Mouse (Mus musculus) kidney, adult 8-10 months (tissue): Measurements from ENCODE around the gene Rhbdd2.
A peak's percentile ranks its signal among the peaks of the same experiment; 100 is the strongest.

Experiments
- DNase-seq, 2 experiments: peaks; one replicate each; pipeline ENCODE4 v3.0.0; 2022

Gene Rhbdd2

DNA sequence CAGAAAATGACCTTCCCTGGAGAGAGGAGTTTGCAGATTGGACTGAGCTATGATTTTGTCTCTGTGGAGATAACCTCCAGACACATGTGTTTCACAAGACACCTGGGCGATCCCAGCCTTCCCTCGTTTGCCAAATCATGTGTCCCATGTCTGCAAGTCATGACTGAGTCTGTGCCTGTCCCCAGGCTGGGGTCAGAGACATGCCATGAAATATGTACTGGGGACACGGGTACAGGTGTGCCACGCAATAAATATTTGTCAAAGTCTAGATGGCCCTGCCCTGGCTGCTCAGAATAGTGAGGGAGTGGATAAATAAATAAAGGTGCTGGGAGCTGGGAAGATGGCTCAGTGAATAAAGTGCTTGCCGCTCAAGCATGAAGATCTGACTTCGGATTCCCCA, 13.6 kb downstream of the Rhbdd2 start:
- DNase-seq = no peak

DNA sequence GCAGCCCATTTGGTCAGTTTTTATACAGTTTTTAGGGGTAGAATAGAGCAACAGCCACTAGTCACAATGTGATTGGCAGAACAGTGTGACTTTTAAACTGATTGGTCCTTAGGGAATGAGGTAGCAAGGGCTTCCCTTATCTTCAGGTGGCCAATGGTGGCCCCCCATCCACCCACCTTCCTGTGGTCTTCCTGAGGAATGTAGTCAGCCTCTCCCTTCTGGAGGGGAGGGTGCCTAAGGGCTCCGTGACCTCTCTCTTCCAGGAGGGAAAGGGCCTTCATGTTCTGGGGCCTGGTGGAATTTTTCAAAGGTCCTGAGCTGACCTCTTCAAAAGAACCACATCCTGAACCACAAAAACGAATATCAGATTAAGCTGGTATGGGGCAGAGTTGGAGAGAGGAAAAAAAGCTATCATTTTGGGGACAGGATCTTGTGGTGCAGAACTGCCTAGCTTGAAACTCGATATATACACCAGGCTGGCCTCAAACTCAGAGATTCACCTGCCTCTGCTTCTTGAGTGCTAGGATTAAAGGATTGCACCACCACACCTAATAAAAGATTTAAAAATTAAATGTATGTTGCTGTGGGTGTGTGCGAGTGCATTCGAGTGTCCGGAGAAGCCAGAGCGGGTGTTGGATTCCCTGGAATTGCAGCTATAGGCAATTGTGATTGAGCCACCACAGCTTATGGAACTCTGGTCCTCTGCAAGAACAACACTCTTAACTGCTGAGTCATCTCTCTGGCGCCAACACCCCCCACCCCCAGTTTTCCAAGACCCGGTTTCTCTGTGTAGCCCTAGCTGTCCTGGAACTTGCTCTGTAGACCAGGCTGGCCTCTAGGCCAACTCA, 16.3 kb downstream of the Rhbdd2 start:
- no peak for DNase-seq

DNA sequence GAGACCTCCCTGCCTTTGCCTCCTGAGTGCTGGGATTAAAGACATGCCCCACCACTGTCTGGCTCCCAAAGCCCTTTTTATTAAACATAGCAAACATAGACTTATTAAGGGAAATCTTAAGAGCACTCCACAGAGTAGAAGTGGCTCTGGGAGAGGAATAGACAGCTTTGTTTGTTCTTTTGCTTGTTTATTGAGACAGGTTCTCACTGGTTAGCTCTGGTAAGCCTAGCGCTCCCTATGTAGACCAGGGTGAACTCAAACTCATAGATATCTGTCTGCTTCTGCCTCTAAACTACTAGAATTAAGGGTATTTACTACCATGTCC, 16.9 kb downstream of the Rhbdd2 start:
- DNase-seq = no peak

DNA sequence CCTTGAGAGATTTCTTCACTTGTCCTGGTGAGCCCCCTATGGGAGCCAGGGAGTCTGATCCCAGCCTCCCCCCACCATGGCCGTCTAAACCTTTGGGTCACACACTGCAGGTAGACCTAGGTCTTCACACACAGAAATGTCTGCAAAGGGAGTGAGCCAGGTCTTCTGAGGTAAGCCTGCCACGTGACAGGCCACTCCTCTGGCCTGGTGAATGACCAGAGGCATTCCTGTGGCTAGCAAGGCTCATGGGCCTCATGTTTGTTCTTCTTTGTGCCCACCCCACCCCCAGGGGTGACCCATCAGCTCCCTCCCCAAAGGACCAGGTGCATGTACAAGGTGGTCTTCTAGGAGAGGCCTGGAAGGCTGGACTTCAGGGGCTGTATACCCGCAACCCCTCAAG, 19.1 kb downstream of the Rhbdd2 start:
- no peak for DNase-seq

DNA sequence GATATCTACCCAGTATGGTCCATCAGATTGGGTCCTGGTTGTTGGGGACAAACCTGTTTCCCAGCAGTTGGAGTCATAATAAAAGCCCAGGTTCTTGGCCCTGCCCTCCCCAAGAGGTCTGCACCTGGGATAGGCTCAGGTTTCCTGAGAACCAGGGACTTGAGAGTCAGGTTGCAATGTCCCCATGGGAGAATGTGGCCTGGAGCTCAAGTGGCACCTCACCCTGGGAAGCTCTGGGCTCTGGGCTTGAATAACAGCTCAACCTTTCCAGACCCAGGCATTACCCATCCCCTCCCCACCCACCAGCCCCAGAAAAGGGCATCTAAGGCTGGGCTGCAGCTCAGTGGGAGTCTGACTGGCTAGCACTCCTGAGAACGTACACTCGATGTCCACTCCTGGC, 20.8 kb downstream of the Rhbdd2 start:
- DNase-seq = no peak

DNA sequence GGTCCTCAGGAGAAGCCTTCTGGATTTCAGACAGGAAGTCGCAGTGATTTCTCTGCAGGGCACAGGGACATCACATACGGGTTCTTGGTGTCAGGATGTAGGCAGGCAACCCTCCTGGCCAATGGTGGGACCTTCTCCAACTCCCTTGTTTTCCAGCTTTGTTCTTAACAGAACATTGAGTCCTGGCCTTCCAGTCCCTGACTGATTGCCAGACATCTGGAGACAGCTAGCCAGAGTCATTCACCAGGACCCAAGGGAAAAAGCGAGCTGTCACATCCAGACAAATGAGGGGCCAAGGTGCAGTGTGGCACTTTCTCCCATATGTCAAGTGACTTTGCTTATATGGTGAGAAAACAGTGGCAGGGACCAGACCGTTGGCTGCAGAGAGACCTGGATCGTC, 23.6 kb downstream of the Rhbdd2 start:
- DNase-seq = no peak

DNA sequence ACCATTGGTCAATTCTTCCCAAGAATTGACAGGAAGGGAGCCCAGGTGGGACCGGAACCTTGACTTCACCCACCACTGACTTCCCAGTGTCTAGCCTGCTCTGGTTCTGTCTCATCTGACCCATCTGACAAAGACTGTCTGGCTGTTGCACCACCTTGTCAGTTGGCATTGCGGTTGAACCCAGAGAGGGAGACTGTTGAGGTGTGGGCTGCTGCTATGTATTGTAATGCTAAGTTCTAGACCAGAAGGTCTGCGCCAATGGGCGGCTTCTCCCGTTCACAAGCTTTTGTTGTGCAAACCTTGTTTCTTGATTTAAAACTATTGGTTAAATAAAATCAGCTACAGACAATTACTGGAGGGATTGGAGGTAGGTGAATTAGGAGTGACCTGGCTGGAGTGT, 24.7 kb downstream of the Rhbdd2 start:
- no peak for DNase-seq

DNA sequence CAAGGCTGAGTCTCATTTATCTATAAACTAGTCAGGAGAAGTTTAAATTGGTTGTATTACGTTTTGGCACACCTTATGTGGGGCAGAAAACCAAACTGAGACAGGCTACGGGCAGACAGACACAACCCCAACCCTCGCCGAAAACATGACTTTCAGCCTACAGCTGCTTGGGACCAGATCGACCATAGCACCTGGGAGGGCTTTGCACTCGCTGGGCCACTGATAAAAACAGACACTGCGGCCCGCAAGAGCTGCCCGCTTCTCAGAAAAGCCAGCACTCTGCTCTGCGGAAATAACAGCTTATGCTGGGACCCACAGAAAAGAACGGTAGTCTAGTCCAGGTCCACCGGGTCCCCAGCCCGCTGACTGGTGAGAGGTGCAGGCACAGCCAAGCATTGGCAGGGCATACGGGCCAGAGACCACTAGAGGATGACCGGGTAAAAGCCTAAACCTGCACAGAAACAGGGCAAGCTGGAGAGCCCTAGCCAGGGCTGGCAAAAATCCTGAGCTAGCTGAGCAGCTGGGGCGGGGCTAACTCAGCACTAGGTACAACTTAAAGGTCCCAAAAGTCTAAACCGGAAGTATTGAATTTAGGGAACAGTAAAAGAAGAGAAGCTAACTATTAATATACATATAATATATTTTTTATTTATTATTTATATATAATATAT, 25.4 kb downstream of the Rhbdd2 start:
- DNase-seq = no peak

DNA sequence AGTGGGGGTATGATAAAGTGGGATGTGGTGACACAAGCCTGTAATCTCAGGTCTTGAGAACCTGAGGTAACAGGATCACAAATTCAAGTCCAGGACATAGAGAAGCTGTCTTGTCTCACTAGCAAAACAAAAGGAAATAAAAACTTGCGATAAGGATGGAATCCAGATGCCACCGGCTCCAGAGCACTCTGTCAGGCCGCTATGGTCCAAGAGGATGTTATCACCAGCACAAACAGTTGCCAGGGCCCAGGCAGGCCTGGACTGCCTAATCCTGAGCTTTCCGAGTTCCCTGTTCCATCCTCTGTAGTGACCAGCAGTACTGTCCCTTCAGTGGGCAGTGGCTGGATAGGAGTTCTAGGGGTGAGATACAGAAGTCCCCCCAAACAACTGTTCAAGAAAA, 27.5 kb downstream of the Rhbdd2 start:
- DNase-seq = no peak

DNA sequence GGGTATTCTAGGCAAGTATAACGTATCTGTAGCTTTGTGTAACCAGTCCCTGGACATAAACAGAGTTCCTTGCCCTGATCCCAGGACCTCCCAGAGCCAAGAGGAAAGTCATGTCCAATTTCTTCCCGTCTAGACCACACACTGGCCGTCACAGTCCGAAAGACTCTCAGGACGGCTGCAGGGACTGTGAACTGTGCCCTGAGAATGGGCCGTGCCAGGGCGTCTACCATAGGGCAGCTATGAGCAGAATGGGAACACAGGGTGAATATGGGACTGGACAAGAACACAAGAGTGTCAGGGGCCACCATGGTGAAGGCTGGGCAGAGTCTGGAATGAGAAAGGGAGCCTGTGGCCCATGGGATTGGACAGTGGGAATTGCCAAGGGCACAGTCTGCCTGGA, 28.1 kb downstream of the Rhbdd2 start:
- no peak for DNase-seq

DNA sequence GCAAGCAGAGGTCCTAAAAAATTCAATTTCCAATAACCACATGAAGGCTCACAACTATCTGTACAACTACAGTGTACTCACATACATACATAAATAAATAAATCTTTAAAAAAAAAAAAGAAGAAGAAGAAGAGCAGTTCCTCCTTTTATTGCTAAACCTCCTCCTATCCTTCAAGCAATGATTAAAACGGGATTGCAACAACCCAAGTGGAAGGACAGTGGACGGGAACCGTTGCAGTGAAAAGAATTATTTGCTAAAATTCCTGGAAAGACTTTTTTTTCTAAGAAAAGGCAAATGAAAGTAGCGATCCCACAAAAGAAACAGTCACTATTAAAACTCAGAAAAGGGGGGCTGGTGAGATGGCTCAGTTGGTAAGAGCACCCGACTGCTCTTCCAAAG, 34.5 kb downstream of the Rhbdd2 start:
- DNase-seq = no peak

DNA sequence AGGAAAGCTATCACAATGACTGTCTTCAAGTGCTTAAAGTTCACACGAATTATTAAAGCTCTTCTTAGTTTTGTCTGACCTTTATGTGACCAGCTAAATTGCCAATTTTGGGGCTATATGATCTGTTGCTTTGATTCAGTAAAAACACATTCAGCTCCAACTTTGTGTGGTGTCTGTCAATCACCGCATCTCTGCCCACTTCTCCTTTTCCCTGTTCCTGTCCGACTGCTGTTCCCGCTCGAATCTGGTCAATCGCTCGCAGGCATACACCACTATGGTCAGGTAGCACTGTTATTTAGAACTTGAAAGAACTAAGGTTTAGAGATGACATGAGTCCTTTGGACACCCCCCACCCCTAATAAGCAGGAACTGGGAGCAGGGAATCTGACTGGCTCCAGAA, 35.7 kb downstream of the Rhbdd2 start:
- no peak for DNase-seq

DNA sequence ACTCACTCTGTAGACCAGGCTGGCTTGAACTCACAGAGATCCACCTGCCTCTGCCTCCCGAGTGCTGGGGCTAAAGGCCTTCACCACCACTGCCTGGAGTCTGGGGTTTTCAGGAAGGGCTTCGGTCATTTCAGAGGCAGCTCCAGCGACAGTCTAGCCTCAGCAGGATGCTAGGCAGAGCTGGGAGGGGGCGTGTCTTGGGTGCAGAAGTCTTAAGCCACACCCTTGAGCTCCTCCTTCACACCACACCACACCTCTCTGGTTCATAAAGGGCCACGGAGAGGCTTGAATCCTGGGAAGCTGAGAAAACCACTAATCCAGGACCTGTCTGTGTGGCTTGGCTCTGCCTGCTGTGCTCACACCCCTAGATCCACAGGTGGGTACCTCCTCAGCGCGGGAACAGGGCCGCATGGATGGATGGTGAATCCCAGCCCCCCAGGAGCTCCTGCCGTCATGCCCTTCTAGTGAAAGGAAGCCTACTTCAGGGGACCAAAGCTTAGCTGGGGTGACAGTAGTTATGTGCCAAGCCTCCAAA, 37.4 kb downstream of the Rhbdd2 start, which contains the start of gene Por:
Gene Por, plus strand, starts transcription at position 293 of the 535 bp plus-strand sequence.
- DNase-seq = peak; percentile 42 to 50

DNA sequence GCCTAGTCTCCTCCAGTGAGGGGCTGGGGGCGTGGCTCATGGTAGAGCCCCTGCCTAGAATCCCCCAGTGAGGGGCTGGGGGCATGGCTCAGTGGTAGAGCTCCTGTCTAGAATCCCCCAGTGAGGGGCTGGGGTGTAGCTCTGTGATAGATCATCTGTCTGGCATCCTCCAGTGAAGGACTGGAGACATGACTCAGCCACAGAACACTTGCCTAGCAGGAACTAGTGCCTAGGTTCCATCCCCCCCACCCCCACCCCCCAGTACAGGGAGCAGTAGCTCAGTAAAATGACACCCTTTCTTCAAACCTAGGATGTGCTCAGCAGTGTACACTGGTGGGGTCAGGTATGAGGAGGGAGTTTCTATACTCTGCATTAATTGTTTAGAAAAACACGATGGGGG, 38.5 kb downstream of the Rhbdd2 start:
- no peak for DNase-seq

DNA sequence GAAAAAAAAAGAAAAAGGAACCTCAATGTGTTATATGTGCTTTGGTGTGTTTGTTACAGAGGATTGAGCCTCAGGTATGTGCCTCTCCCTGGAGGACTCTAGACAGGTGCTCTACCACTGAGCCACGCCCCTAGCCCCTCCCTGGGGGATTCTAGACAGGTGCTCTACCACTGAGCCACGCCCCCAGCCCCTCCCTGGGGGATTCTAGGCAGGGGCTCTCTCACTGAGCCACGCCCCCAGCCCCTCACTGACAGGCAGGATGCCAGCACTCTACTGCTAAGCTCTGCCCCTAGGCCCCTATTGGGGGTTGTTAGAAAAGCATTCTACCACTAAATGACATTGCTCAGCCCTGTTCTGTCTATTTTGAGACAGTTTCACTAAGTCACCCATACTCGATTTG, 40.1 kb downstream of the Rhbdd2 start:
- DNase-seq = peak in 1 of 2 experiments; percentile 32

DNA sequence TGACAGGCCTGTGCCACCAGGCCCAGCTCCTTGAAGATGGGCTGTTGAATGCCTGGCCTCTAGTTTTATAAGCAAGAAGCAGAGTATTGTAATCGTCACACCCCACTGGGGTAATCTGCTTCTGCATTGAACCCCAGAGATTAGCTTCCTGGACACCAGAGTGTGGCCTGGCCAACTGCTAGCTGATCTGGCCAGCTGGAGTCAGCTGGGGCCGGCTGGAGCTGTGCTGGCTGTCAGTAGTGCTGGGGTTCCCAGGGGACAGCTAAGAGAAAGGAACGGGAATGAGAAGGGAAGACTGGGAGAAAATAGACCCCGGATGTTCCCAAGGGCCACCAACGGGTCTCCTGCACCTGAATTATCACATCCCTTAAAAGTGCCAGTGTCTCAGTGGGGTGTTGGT, 40.6 kb downstream of the Rhbdd2 start:
- peak in 1 of 2 experiments; percentile 45 for DNase-seq

DNA sequence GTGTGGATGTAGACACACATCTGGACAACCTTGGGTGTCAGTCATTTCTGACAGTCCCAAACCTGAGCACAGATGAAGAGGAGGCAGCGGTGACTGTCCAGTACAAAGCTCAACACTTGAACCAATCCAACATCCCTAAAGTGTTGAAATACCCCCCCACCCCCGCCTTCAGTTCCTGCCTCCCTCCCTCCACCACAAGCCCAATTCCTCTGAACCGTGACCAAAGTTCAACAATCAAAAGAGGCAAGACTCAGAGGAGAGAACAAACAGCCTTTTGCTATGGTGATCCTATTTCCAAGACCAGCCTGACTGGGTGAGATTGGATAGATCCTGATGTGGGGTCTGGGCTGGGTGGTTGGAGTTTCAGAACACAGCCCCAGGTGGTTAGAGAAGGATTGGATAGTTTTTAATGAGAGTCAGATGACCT, 41.9 kb downstream of the Rhbdd2 start:
- peak; percentile 69 to 88 for DNase-seq

DNA sequence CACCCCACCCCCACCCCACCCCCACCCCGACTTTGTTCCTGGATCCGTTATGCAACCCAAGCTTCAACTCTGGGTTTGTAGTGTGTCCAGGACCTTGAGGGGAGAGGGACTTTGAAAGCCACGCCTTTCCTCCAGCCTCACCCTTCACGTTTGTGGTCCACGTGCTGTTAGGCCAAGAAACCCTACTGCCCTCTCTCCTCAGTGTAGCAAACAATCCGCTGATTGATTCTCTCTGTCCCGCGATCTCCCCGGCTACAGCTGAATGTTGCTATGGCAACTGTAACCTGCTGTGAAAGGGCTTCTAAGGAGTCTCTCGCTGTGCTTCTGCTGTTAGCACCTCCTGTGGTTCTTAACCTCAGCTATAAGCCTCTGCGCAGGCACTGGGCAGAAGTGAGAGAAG, 42.4 kb downstream of the Rhbdd2 start:
- peak; percentile 96 to 98 for DNase-seq

DNA sequence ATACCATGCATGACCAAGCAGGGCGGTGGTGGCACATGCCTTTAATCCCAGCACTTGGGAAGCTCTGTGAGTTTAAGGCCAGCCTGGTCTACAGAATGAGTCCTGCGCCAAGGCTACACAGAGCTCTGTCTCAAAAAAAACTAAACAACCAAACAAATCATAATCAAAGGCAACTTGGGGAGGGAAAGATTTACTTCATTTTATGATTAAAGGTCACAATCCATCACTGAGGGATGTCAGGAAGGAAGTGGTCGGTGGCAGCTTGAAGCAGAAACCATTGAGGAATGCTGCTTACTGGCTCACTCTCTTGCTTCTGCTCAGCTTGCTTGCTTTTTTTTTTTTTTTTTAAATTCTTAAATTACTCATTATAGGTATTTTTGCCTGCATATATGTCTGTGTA, 44.3 kb downstream of the Rhbdd2 start:
- peak in 1 of 2 experiments; percentile 52 for DNase-seq

DNA sequence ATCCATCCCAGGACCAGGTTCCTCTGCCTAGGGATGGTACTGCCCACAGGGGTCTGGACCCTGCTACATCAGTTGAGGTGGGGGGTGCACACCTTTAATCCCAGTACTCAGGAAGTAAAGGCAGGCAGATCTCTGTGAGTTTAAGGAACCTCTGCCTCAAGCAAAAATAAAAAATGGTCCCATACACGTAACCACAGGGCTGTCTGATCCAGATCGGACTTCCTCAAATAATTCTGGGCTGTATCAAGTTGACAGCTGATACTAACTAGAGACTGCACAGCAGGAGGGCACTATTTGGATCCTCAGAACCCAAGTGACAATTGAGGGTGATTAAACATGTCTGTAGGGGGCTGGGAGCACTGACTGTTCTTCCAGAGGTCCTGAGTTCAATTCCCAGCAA, 44.8 kb downstream of the Rhbdd2 start:
- no peak for DNase-seq

DNA sequence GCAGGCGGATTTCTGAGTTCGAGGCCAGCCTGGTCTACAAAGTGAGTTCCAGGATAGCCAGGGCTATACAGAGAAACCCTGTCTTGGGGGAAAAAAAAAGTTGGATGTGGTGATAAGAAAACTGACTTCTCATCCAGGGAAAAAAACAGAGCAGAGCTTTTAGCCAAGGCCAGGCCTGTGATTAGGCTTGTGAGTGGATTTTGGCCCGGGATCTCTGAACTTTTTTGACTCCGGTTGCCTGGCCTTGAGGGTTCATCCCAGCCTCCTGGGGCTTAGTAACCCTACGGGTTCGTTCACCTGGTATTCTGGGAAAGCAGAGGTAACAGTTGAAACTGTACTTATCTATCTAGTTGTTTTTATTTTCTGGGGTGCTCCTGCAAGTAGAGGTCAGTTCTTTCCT, 46.1 kb downstream of the Rhbdd2 start:
- no peak for DNase-seq

DNA sequence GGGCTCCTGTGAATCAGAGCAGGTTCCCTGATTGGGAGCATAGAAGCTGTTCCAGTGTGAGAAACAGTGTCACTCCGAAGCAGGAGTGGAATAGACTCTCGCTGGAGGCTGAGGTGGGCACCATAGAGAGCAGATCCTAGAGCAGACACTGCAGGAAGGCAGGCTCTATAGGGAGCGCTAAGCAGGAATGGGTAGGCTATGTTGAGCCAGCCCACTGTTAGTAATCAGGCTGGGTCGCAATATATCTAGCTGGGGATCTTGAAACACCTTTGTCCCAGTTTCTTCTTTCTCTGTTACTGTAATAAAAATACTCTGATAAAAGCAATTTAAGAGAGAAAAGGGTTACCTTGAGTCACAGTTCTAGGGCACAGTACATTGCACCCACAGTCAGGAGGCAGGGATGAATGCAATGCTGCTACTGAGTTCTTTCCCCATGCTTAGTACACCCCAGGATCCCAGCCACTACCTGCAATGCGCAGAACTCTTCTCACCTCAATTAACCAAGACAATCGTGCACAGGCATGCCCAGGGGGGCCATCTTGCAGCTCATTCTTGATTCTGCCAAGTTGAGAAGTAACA, 48.6 kb downstream of the Rhbdd2 start:
- DNase-seq = no peak

DNA sequence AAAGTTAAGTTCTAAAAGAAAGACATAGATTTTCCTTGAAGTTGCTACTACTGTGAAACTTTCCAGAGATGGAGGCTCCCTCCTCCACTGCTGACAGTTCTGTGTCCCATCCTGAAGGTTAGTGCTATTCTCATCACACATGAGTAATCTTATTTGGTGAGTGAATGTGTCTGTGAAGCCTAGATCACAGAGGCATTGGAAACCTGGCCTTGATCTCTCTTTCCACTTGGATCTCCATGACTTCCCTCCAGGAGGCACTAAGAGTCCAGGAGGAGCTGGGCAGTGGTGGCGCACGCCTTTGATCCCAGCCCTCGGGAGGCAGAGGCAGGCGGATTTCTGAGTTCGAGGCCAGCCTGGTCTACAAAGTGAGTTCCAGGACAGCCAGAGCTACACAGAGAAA, 49.6 kb downstream of the Rhbdd2 start:
- DNase-seq = no peak
